In genomic region chr10:18370475-18371286, GRCm38 (mm10) we compare ENCODE assay signal across 8 mouse cellular contexts. TPM values are rescaled to one million over a fixed set of nuclear protein-coding genes. Genes with fewer than 3 reads are reported as not detected.
A peak's percentile ranks its signal among the peaks of the same experiment; 100 is the strongest.
DNase-seq lines count a peak whose midpoint lies in the region; ATAC-seq lines count a peak whose summit lies in the region.

No protein-coding gene starts in this region.

- H3K36me3 ChIP-seq in intestine, embryonic 16.5 days (ENCODE audit: control insufficient read depth, insufficient read depth, low read length), result no peaks in the 10 kb centered on the region
- H3K36me3 ChIP-seq in liver, embryonic 13.5 days, result no peaks in the 10 kb centered on the region

- peak overlapping the region; percentile 33 for H3K4me3 ChIP-seq in intestine, embryonic 16.5 days (ENCODE audit: low read length)
- no peak overlapping the region for H3K4me3 ChIP-seq in liver, embryonic 13.5 days (replicated peaks)

- peak overlapping the region; percentile 73 for H3K27ac ChIP-seq in intestine, embryonic 16.5 days (ENCODE audit: low read length)
- H3K27ac ChIP-seq in liver, embryonic 13.5 days, result peak overlapping the region; percentile 70

- ATAC-seq in intestine, embryonic 16.5 days, result peak; percentile 81
- peak; percentile 71 for ATAC-seq in liver, embryonic 13.5 days (ENCODE audit: low read depth)

- intact Hi-C loops in left cerebral cortex, postnatal 4 days (cut with DNase I), result no loop called here
- intact Hi-C loops in heart, postnatal 25 days (cut with DNase I), result no loop called here

- no peaks in the 10 kb centered on the region for H3K27me3 ChIP-seq in intestine, embryonic 16.5 days (replicated peaks; ENCODE audit: control insufficient read depth, insufficient read depth, low read length)
- H3K27me3 ChIP-seq in liver, embryonic 13.5 days, result no peaks in the 10 kb centered on the region

- peak; percentile 47 to 78 for DNase-seq in urinary bladder, adult 18-20 months (ENCODE audit: low spot score in 2 of 2)
- DNase-seq in urinary bladder, postnatal 10 days (ENCODE audit: low spot score), result no peak
- DNase-seq in liver, embryonic 13.5 days, result no peak
- no peak for DNase-seq in natural killer cell, adult 2 months (ENCODE audit: low spot score in 2 of 2)
- DNase-seq in frontal cortex, postnatal 25 days (ENCODE audit: low spot score in 2 of 2), result no peak
- no peak for DNase-seq in left cerebral cortex, postnatal 4 days
- DNase-seq in heart, postnatal 25 days (ENCODE audit: low spot score), result no peak

- H3K9me3 ChIP-seq in intestine, embryonic 16.5 days (ENCODE audit: control insufficient read depth, low read length), result no peaks in the 10 kb centered on the region
- H3K9me3 ChIP-seq in liver, embryonic 13.5 days (replicated peaks), result no peaks in the 10 kb centered on the region

- peaks cover 11% of the 10 kb centered on the region; the same call in 1 of the 2 replicates for H3K4me1 ChIP-seq in intestine, embryonic 16.5 days (ENCODE audit: control insufficient read depth, insufficient read depth, low read length)
- peaks cover 6% of the 10 kb centered on the region for H3K4me1 ChIP-seq in liver, embryonic 13.5 days (replicated peaks)

- WGBS in intestine, embryonic 16.5 days, result 21% methylated on average over 17 of the region's 17 CpGs
- 48% methylated on average over 17 of the region's 17 CpGs for WGBS in liver, embryonic 13.5 days (ENCODE audit: insufficient replicate concordance)

- peak overlapping the region; percentile 49; the same call in 1 of the 2 replicates for H3K9ac ChIP-seq in intestine, embryonic 16.5 days (ENCODE audit: low read depth, low read length)
- no peak overlapping the region for H3K9ac ChIP-seq in liver, embryonic 13.5 days

- H3K4me2 ChIP-seq in intestine, embryonic 16.5 days (ENCODE audit: low read depth, low read length), result peak overlapping the region; percentile 54
- peak overlapping the region; percentile 34; the same call in 1 of the 2 replicates for H3K4me2 ChIP-seq in liver, embryonic 13.5 days

RNA-seq across cellular contexts. Expression of gene Nhsl1, which starts 51.9 kb away (rescaled TPM):
- 8.1 and 9.3 TPM in 2 replicates for polyA plus RNA-seq in intestine, embryonic 16.5 days (2015; fragmentation: Nextera tagmentation; extraction: Ambion mirVana)
- polyA plus RNA-seq in liver, embryonic 13.5 days (2015; fragmentation: Nextera tagmentation; extraction: Ambion mirVana), result 0.50 and 0.52 TPM in 2 replicates
- total RNA-seq in left cerebral cortex, postnatal 4 days (2021), result 10 to 100 TPM; 27.5 to 27.9 TPM
- 10 to 100 TPM; 19.2 to 21.4 TPM for total RNA-seq in heart, postnatal 25 days (2021)

Comparison
In these comparisons a context has a peak if more than half of its experiments do, and no peak if none do; other contexts are left out.
1. DNase-seq: peak in urinary bladder, adult 18-20 months (2 of 2); none in urinary bladder, postnatal 10 days (single experiment), liver, embryonic 13.5 days (single experiment), natural killer cell, adult 2 months (0 of 2), frontal cortex, postnatal 25 days (0 of 2), left cerebral cortex, postnatal 4 days (single experiment) and heart, postnatal 25 days (single experiment).